Mouse (Mus musculus) testis, adult 2 months (tissue): ENCODE data around the gene Ces1e. TPM values are rescaled to one million over a fixed set of nuclear protein-coding genes. Genes with fewer than 3 reads are reported as not detected.
"Not testable (repeated sequence)": the region's sequence is repeated elsewhere in the genome, so short reads cannot be mapped to it uniquely, and the experiment has no call there.

Experiments
- H3K27ac ChIP-seq: fragments of 200-500 bp; 2 replicates; pipeline ENCODE4 v1.5.1; 2012; ENCODE audit warnings: low read depth, low read length; ENCODE audit not compliant: control insufficient read depth, insufficient read depth
- H3K27me3 ChIP-seq: fragments of 200-500 bp; 2 replicates; pipeline ENCODE4 v1.6.1; 2012; ENCODE audit warnings: mild to moderate bottlenecking, low read length, moderate library complexity; ENCODE audit not compliant: control insufficient read depth, insufficient read depth
- H3K36me3 ChIP-seq: fragments of 200-500 bp; 2 replicates; pipeline ENCODE4 v1.6.1; 2012; ENCODE audit warnings: mild to moderate bottlenecking, low read length; ENCODE audit not compliant: control insufficient read depth, insufficient read depth
- H3K4me1 ChIP-seq: fragments of 200-500 bp; 2 replicates; pipeline ENCODE4 v1.6.1; 2012; ENCODE audit warnings: low read length; ENCODE audit not compliant: control insufficient read depth, insufficient read depth
- H3K4me3 ChIP-seq: fragments of 200-500 bp; 2 replicates; pipeline ENCODE4 v1.5.1; 2012; ENCODE audit warnings: low read depth, mild to moderate bottlenecking, low read length, moderate library complexity, mixed read lengths; ENCODE audit not compliant: control insufficient read depth
- CTCF ChIP-seq: fragments of 200-500 bp; IDR thresholded peaks from 2 replicates; pipeline ENCODE4 v1.5.1; 2012; ENCODE audit warnings: low read depth, mild to moderate bottlenecking, inconsistent platforms, low read length, moderate library complexity; ENCODE audit not compliant: control insufficient read depth, insufficient read depth, insufficient replicate concordance
- POLR2A ChIP-seq: fragments of 200-500 bp; IDR thresholded peaks from 2 replicates; pipeline ENCODE4 v1.6.1; 2012; ENCODE audit warnings: low read depth, mild to moderate bottlenecking, inconsistent platforms, low read length, moderate library complexity; ENCODE audit not compliant: control insufficient read depth
- polyA plus RNA-seq: library from polyadenylated mRNA; depleted of rRNA; stranded (reverse); fragments of >200 nt; gene quantifications from 2 replicates; pipeline ENCODE4 v1.2.3, GENCODE M21; 2012

Gene Ces1e
- polyA plus RNA-seq, 1 experiment, result not detected

- Histone ChIP-seq H3K27ac (no peak overlapping the region), H3K4me3 (no peak overlapping the region), H3K36me3 (no peaks in the 10 kb centered on the region), H3K27me3 (no peaks in the 10 kb centered on the region), H3K4me1 (no peaks in the 10 kb centered on the region)
- TF ChIP-seq CTCF, result no peak
- TF ChIP-seq POLR2A, result no peak
Observed at GRCm38 (mm10) chr8:93239884-93240283, 10.5 kb upstream of the Ces1e start.

GRCm38 (mm10) chr8:93235681-93236080 lies 6.3 kb upstream of the Ces1e start:
- TF ChIP-seq CTCF, result no peak
- no peak for TF ChIP-seq POLR2A
- Histone ChIP-seq H3K36me3 (no peaks in the 10 kb centered on the region), H3K27me3 (no peaks in the 10 kb centered on the region), H3K27ac (no peak overlapping the region), H3K4me1 (no peaks in the 10 kb centered on the region), H3K4me3 (no peak overlapping the region)

GRCm38 (mm10) chr8:93234706-93235105 lies 5.3 kb upstream of the Ces1e start:
- TF ChIP-seq POLR2A, result no peak
- TF ChIP-seq CTCF, result no peak
- Histone ChIP-seq H3K4me3 (no peak overlapping the region), H3K4me1 (no peaks in the 10 kb centered on the region), H3K27ac (no peak overlapping the region), H3K36me3 (no peaks in the 10 kb centered on the region), H3K27me3 (no peaks in the 10 kb centered on the region)

GRCm38 (mm10) chr8:93234068-93234467 lies 4.6 kb upstream of the Ces1e start:
- no peak overlapping the region for H3K27ac ChIP-seq
- no peak overlapping the region for H3K4me3 ChIP-seq

GRCm38 (mm10) chr8:93228673-93229370 lies 597 bp downstream of the Ces1e start:
- TF ChIP-seq CTCF (no peak), POLR2A (no peak)
- Histone ChIP-seq H3K4me1 (no peaks in the 10 kb centered on the region), H3K27me3 (no peaks in the 10 kb centered on the region), H3K4me3 (no peak overlapping the region), H3K36me3 (no peaks in the 10 kb centered on the region), H3K27ac (no peak overlapping the region)

More at GRCm38 (mm10) chr8:93234068-93234467, 4.6 kb upstream of the Ces1e start:
- Histone ChIP-seq H3K27me3 (no peaks in the 10 kb centered on the region), H3K36me3 (no peaks in the 10 kb centered on the region), H3K4me1 (no peaks in the 10 kb centered on the region)
- no peak for TF ChIP-seq CTCF
- no peak for TF ChIP-seq POLR2A

GRCm38 (mm10) chr8:93226471-93226870 lies 2.9 kb downstream of the Ces1e start:
- H3K4me3 ChIP-seq, H3K27me3 ChIP-seq, H3K4me1 ChIP-seq, H3K36me3 ChIP-seq, H3K27ac ChIP-seq: not testable (repeated sequence)

GRCm38 (mm10) chr8:93221896-93222295 lies 7.5 kb downstream of the Ces1e start:
- TF ChIP-seq CTCF (no peak), POLR2A (no peak)
- H3K27me3 ChIP-seq, result no peaks in the 10 kb centered on the region
- no peaks in the 10 kb centered on the region for H3K4me1 ChIP-seq
- H3K27ac ChIP-seq, result no peak overlapping the region
- H3K4me3 ChIP-seq, result no peak overlapping the region
- no peaks in the 10 kb centered on the region for H3K36me3 ChIP-seq

GRCm38 (mm10) chr8:93217867-93218266 lies 11.6 kb downstream of the Ces1e start:
- TF ChIP-seq POLR2A (no peak), CTCF (no peak)
- H3K36me3 ChIP-seq, result no peaks in the 10 kb centered on the region
- H3K4me1 ChIP-seq, result no peaks in the 10 kb centered on the region
- H3K27me3 ChIP-seq, result no peaks in the 10 kb centered on the region
- no peak overlapping the region for H3K27ac ChIP-seq
- no peak overlapping the region for H3K4me3 ChIP-seq
